Mouse (Mus musculus): ENCODE data around the gene Elp6. TPM values are rescaled to one million over a fixed set of nuclear protein-coding genes. Genes with fewer than 3 reads are reported as not detected.
"Not testable (repeated sequence)": the region's sequence is repeated elsewhere in the genome, so short reads cannot be mapped to it uniquely, and the experiment has no call there.

The Elp6 gene
- total RNA-seq, 2 experiments from 2014 or later, result 6.2 to 9.2 TPM

GRCm38 (mm10) chr9:110315904-110316303, 10.9 kb downstream of the Elp6 start:
- DNase-seq, result no peak

- DNase-seq, result no peak
These were observed 11.5 kb downstream of the Elp6 start for GRCm38 (mm10) chr9:110316503-110316902.

- DNase-seq, result no peak
These were observed 15.8 kb downstream of the Elp6 start for GRCm38 (mm10) chr9:110320769-110321168.

GRCm38 (mm10) chr9:110322972-110323371, 18.0 kb downstream of the Elp6 start:
- DNase-seq, result no peak

GRCm38 (mm10) chr9:110324181-110324580, 19.2 kb downstream of the Elp6 start:
- no peak for DNase-seq

- no peak for DNase-seq
These were observed 23.2 kb downstream of the Elp6 start for GRCm38 (mm10) chr9:110328178-110328577.

GRCm38 (mm10) chr9:110328946-110329630, 24.1 kb downstream of the Elp6 start:
- no peak for DNase-seq

- no peak for DNase-seq
These were observed 24.7 kb downstream of the Elp6 start for GRCm38 (mm10) chr9:110329655-110330054.

GRCm38 (mm10) chr9:110330341-110330740, 25.4 kb downstream of the Elp6 start:
- DNase-seq, result no peak

GRCm38 (mm10) chr9:110330913-110331312, 25.9 kb downstream of the Elp6 start:
- not testable (repeated sequence) for DNase-seq

- DNase-seq, result peak; percentile 99
These were observed 28.3 kb downstream of the Elp6 start, which contains the start of gene Scap for GRCm38 (mm10) chr9:110333135-110333895. Gene Scap, plus strand, starts transcription at chr9:110333288.

GRCm38 (mm10) chr9:110333896-110334259, 28.9 kb downstream of the Elp6 start:
- no peak for DNase-seq

- DNase-seq, result no peak
These were observed 29.9 kb downstream of the Elp6 start for GRCm38 (mm10) chr9:110334849-110335248.

GRCm38 (mm10) chr9:110340037-110340750, 35.2 kb downstream of the Elp6 start:
- DNase-seq, result no peak

- no peak for DNase-seq
These were observed 37.0 kb downstream of the Elp6 start for GRCm38 (mm10) chr9:110342008-110342407.

- DNase-seq, result no peak
These were observed 38.8 kb downstream of the Elp6 start for GRCm38 (mm10) chr9:110343805-110344204.

GRCm38 (mm10) chr9:110345057-110345739, 40.2 kb downstream of the Elp6 start:
- DNase-seq, result no peak

GRCm38 (mm10) chr9:110348899-110349298, 43.9 kb downstream of the Elp6 start:
- DNase-seq, result no peak

- no peak for DNase-seq
These were observed 45.2 kb downstream of the Elp6 start for GRCm38 (mm10) chr9:110350188-110350587.

- no peak for DNase-seq
These were observed 45.6 kb downstream of the Elp6 start for GRCm38 (mm10) chr9:110350612-110351011.

GRCm38 (mm10) chr9:110351350-110351749, 46.4 kb downstream of the Elp6 start:
- DNase-seq, result no peak

GRCm38 (mm10) chr9:110351932-110352632, 47.1 kb downstream of the Elp6 start:
- no peak for DNase-seq
